Mouse (Mus musculus): ENCODE measurements at regions not wholly inside any gene's neighbourhood (a gene's known extent, or its start where the extent isn't known, plus 50 kb on each side); places are given as distances from the start of the nearest gene placed in this dataset.

GRCm38 (mm10) chr3:144021969-144022368 is 183.1 kb downstream of the Lmo4 start:
- no peak for ATAC-seq (replicated peaks; ENCODE audit: low FRiP score)
- Histone ChIP-seq H3K27me3 (no peaks in the 10 kb centered on the region), H3K36me3 (no peaks in the 10 kb centered on the region), H3K9ac (no peak overlapping the region), H3K4me2 (no peak overlapping the region), H3K9me3 (replicated peaks) (no peaks in the 10 kb centered on the region), H3K4me1 (0 out of 2 replicates have a peak, but pooled peaks cover 6% of the 10 kb centered on the region), H3K4me3 (replicated peaks) (no peak overlapping the region), H3K27ac (no peak overlapping the region)
- WGBS, result 92% methylated on average over 5 of the region's 5 CpGs

- Histone ChIP-seq H3K36me3 (no peaks in the 10 kb centered on the region), H3K9ac (no peak overlapping the region), H3K4me3 (replicated peaks) (no peak overlapping the region), H3K9me3 (replicated peaks) (no peaks in the 10 kb centered on the region), H3K4me2 (no peak overlapping the region), H3K27me3 (no peaks in the 10 kb centered on the region), H3K4me1 (0 out of 2 replicates have a peak, but pooled peaks cover 6% of the 10 kb centered on the region), H3K27ac (no peak overlapping the region)
- 36% methylated on average over 8 of the region's 8 CpGs for WGBS
- ATAC-seq (replicated peaks; ENCODE audit: low FRiP score), result peak; percentile 80
These were observed 184.7 kb downstream of the Lmo4 start for GRCm38 (mm10) chr3:144020189-144020940.

GRCm38 (mm10) chr3:144019293-144019692 is 185.7 kb downstream of the Lmo4 start:
- no peak overlapping the region for H3K9ac ChIP-seq
- 84% methylated on average over 2 of the region's 2 CpGs for WGBS
- ATAC-seq (replicated peaks; ENCODE audit: low FRiP score), result no peak
- H3K4me1 ChIP-seq, result 0 out of 2 replicates have a peak, but pooled peaks cover 6% of the 10 kb centered on the region
- H3K4me2 ChIP-seq, result no peak overlapping the region
- H3K27me3 ChIP-seq, result no peaks in the 10 kb centered on the region
- no peaks in the 10 kb centered on the region for H3K36me3 ChIP-seq
- no peak overlapping the region for H3K4me3 ChIP-seq (replicated peaks)
- no peaks in the 10 kb centered on the region for H3K9me3 ChIP-seq (replicated peaks)
- no peak overlapping the region for H3K27ac ChIP-seq

- H3K27me3 ChIP-seq, result no peaks in the 10 kb centered on the region
- H3K27ac ChIP-seq, result no peak overlapping the region
- 68% methylated on average over 4 of the region's 4 CpGs for WGBS
- no peak overlapping the region for H3K9ac ChIP-seq
- no peaks in the 10 kb centered on the region for H3K36me3 ChIP-seq
- 0 out of 2 replicates have a peak, but pooled peaks cover 6% of the 10 kb centered on the region for H3K4me1 ChIP-seq
- H3K4me2 ChIP-seq, result no peak overlapping the region
- no peaks in the 10 kb centered on the region for H3K9me3 ChIP-seq (replicated peaks)
- no peak overlapping the region for H3K4me3 ChIP-seq (replicated peaks)
- no peak for ATAC-seq (replicated peaks; ENCODE audit: low FRiP score)
These were observed 186.5 kb downstream of the Lmo4 start for GRCm38 (mm10) chr3:144018559-144018958.

- ATAC-seq (replicated peaks; ENCODE audit: low FRiP score), result no peak
- Histone ChIP-seq H3K36me3 (no peaks in the 10 kb centered on the region), H3K27me3 (no peaks in the 10 kb centered on the region), H3K4me2 (no peak overlapping the region), H3K9me3 (replicated peaks) (no peaks in the 10 kb centered on the region), H3K27ac (no peak overlapping the region), H3K9ac (no peak overlapping the region), H3K4me3 (replicated peaks) (no peak overlapping the region), H3K4me1 (peaks cover 28% of the 10 kb centered on the region)
- WGBS, result 84% methylated on average over 3 of the region's 3 CpGs
These were observed 189.8 kb downstream of the Lmo4 start for GRCm38 (mm10) chr3:144015236-144015635.

GRCm38 (mm10) chr3:144013481-144014125 is 191.4 kb downstream of the Lmo4 start:
- Histone ChIP-seq H3K27ac (no peak overlapping the region), H3K9me3 (replicated peaks) (no peaks in the 10 kb centered on the region), H3K9ac (no peak overlapping the region), H3K36me3 (no peaks in the 10 kb centered on the region), H3K4me1 (peaks cover 27% of the 10 kb centered on the region), H3K4me2 (no peak overlapping the region), H3K4me3 (replicated peaks) (no peak overlapping the region), H3K27me3 (no peaks in the 10 kb centered on the region)
- 73% methylated on average over 8 of the region's 8 CpGs for WGBS
- ATAC-seq (replicated peaks; ENCODE audit: low FRiP score), result no peak

GRCm38 (mm10) chr3:144012820-144013219 is 192.2 kb downstream of the Lmo4 start:
- peaks cover 27% of the 10 kb centered on the region for H3K4me1 ChIP-seq
- no peaks in the 10 kb centered on the region for H3K27me3 ChIP-seq
- H3K4me2 ChIP-seq, result no peak overlapping the region
- H3K4me3 ChIP-seq (replicated peaks), result no peak overlapping the region
- no peak overlapping the region for H3K9ac ChIP-seq
- no peaks in the 10 kb centered on the region for H3K9me3 ChIP-seq (replicated peaks)
- H3K36me3 ChIP-seq, result no peaks in the 10 kb centered on the region
- ATAC-seq (replicated peaks; ENCODE audit: low FRiP score), result no peak
- H3K27ac ChIP-seq, result no peak overlapping the region
- WGBS, result 52% methylated on average over 6 of the region's 6 CpGs

- WGBS, result 31% methylated on average over 3 of the region's 3 CpGs
- no peaks in the 10 kb centered on the region for H3K9me3 ChIP-seq (replicated peaks)
These were observed 192.8 kb downstream of the Lmo4 start for GRCm38 (mm10) chr3:144012173-144012572.

GRCm38 (mm10) chr3:144011456-144012025 is 193.5 kb downstream of the Lmo4 start:
- no peaks in the 10 kb centered on the region for H3K27me3 ChIP-seq
- H3K4me3 ChIP-seq (replicated peaks), result no peak overlapping the region
- no peak overlapping the region for H3K4me2 ChIP-seq
- 29% methylated on average over 12 of the region's 12 CpGs for WGBS
- H3K9ac ChIP-seq, result no peak overlapping the region
- no peaks in the 10 kb centered on the region for H3K9me3 ChIP-seq (replicated peaks)
- peak; percentile 59; the same call in 1 of the 2 replicates for ATAC-seq (replicated peaks; ENCODE audit: low FRiP score)
- peaks cover 32% of the 10 kb centered on the region for H3K4me1 ChIP-seq
- no peak overlapping the region for H3K27ac ChIP-seq
- no peaks in the 10 kb centered on the region for H3K36me3 ChIP-seq

More at GRCm38 (mm10) chr3:144012173-144012572, 192.8 kb downstream of the Lmo4 start:
- no peaks in the 10 kb centered on the region for H3K36me3 ChIP-seq
- no peak overlapping the region for H3K9ac ChIP-seq
- no peak overlapping the region for H3K4me3 ChIP-seq (replicated peaks)
- H3K4me1 ChIP-seq, result peaks cover 29% of the 10 kb centered on the region
- ATAC-seq (replicated peaks; ENCODE audit: low FRiP score), result peak; percentile 68
- no peak overlapping the region for H3K4me2 ChIP-seq
- H3K27me3 ChIP-seq, result no peaks in the 10 kb centered on the region
- no peak overlapping the region for H3K27ac ChIP-seq

GRCm38 (mm10) chr3:144010558-144010957 is 194.5 kb downstream of the Lmo4 start:
- Histone ChIP-seq H3K4me3 (replicated peaks) (no peak overlapping the region), H3K36me3 (no peaks in the 10 kb centered on the region), H3K27me3 (no peaks in the 10 kb centered on the region), H3K4me1 (peaks cover 32% of the 10 kb centered on the region), H3K4me2 (0 out of 2 replicates have a peak overlapping the region, but pooled peaks have one; percentile 12), H3K9me3 (replicated peaks) (no peaks in the 10 kb centered on the region), H3K27ac (no peak overlapping the region), H3K9ac (no peak overlapping the region)
- peak; percentile 49; the same call in 1 of the 2 replicates for ATAC-seq (replicated peaks; ENCODE audit: low FRiP score)
- whole genome bisulfite sequencing, result 23% methylated on average over 6 of the region's 6 CpGs

- ATAC-seq (replicated peaks; ENCODE audit: low FRiP score), result 0 out of 2 replicates have a peak, but pooled peaks have one; percentile 47
These were observed 197.9 kb downstream of the Lmo4 start for GRCm38 (mm10) chr3:144007111-144007619.

GRCm38 (mm10) chr3:143997909-143998308 is 207.1 kb downstream of the Lmo4 start:
- Histone ChIP-seq H3K4me1 (no peaks in the 10 kb centered on the region), H3K27ac (no peak overlapping the region), H3K4me3 (replicated peaks) (no peak overlapping the region), H3K27me3 (no peaks in the 10 kb centered on the region), H3K9ac (no peak overlapping the region), H3K36me3 (no peaks in the 10 kb centered on the region), H3K4me2 (no peak overlapping the region), H3K9me3 (replicated peaks) (no peaks in the 10 kb centered on the region)
- no peak for ATAC-seq (replicated peaks; ENCODE audit: low FRiP score)
- 90% methylated on average over 8 of the region's 8 CpGs for WGBS

More at GRCm38 (mm10) chr3:144007111-144007619, 197.9 kb downstream of the Lmo4 start:
- no peak overlapping the region for H3K27ac ChIP-seq
- H3K9ac ChIP-seq, result no peak overlapping the region
- no peak overlapping the region for H3K4me2 ChIP-seq
- no peak overlapping the region for H3K4me3 ChIP-seq (replicated peaks)
- 50% methylated on average over 4 of the region's 4 CpGs for WGBS
- H3K4me1 ChIP-seq, result peaks cover 23% of the 10 kb centered on the region
- H3K36me3 ChIP-seq, result no peaks in the 10 kb centered on the region
- H3K9me3 ChIP-seq (replicated peaks), result no peaks in the 10 kb centered on the region
- H3K27me3 ChIP-seq, result no peaks in the 10 kb centered on the region
